Mouse (Mus musculus): Measurements from ENCODE around the gene Foxn2. TPM values are rescaled to one million over a fixed set of nuclear protein-coding genes. Genes with fewer than 3 reads are reported as not detected.
"Not testable (repeated sequence)": the region's sequence is repeated elsewhere in the genome, so short reads cannot be mapped to it uniquely, and the experiment has no call there.

Gene Foxn2
- total and polyA plus RNA-seq, 2 experiments from 2014 or later = 5.4 to 9.0 TPM

GRCm38 (mm10) chr17:88459916-88460901 is 19.7 kb downstream of the Foxn2 start:
- Histone ChIP-seq H3K36me3 (replicated peaks; ENCODE audit: control insufficient read depth, insufficient read depth, low read length) (0 out of 2 replicates have a peak, but pooled peaks cover 4% of the 10 kb centered on the region), H3K27me3 (ENCODE audit: control insufficient read depth, insufficient read depth, low read length) (no peaks in the 10 kb centered on the region), H3K9me3 (replicated peaks; ENCODE audit: control insufficient read depth, low read length) (no peaks in the 10 kb centered on the region), H3K4me2 (ENCODE audit: low read depth, low read length) (no peak overlapping the region), H3K4me3 (ENCODE audit: low read depth, low read length) (no peak overlapping the region), H3K27ac (ENCODE audit: low read depth) (no peak overlapping the region), H3K4me1 (ENCODE audit: control insufficient read depth, insufficient read depth) (no peaks in the 10 kb centered on the region), H3K9ac (replicated peaks; ENCODE audit: low read depth, low read length) (no peak overlapping the region)
- ATAC-seq (ENCODE audit: insufficient read depth, low read depth) (no peak), DNase-seq (ENCODE audit: low spot score) (no peak)
- no peak for TF ChIP-seq CTCF (IDR thresholded peaks at IDR 0.05; ENCODE audit: low read depth)
- no peak for TF ChIP-seq EP300 (IDR thresholded peaks at IDR 0.05; ENCODE audit: low read depth)
- WGBS = 58% methylated on average over 7 of the region's 7 CpGs

- TF ChIP-seq EP300 (IDR thresholded peaks at IDR 0.05; ENCODE audit: low read depth) = no peak
- TF ChIP-seq CTCF (IDR thresholded peaks at IDR 0.05; ENCODE audit: low read depth) = no peak
- Histone ChIP-seq H3K9ac (replicated peaks; ENCODE audit: low read depth, low read length) (no peak overlapping the region), H3K4me2 (ENCODE audit: low read depth, low read length) (no peak overlapping the region), H3K4me1 (ENCODE audit: control insufficient read depth, insufficient read depth) (no peaks in the 10 kb centered on the region), H3K36me3 (replicated peaks; ENCODE audit: control insufficient read depth, insufficient read depth, low read length) (0 out of 2 replicates have a peak, but pooled peaks cover 4% of the 10 kb centered on the region), H3K4me3 (ENCODE audit: low read depth, low read length) (no peak overlapping the region), H3K9me3 (replicated peaks; ENCODE audit: control insufficient read depth, low read length) (no peaks in the 10 kb centered on the region), H3K27ac (ENCODE audit: low read depth) (no peak overlapping the region), H3K27me3 (ENCODE audit: control insufficient read depth, insufficient read depth, low read length) (no peaks in the 10 kb centered on the region)
- DNase-seq (ENCODE audit: low spot score) (no peak), ATAC-seq (ENCODE audit: insufficient read depth, low read depth) (no peak)
- WGBS = 74% methylated on average over 5 of the region's 5 CpGs
These were observed 22.1 kb downstream of the Foxn2 start for GRCm38 (mm10) chr17:88462658-88463057.

GRCm38 (mm10) chr17:88466591-88466990 is 26.1 kb downstream of the Foxn2 start:
- no peak for DNase-seq (ENCODE audit: low spot score)
- H3K9me3 ChIP-seq (replicated peaks; ENCODE audit: control insufficient read depth, low read length) = no peaks in the 10 kb centered on the region
- 18% methylated on average over 1 of the region's 1 CpGs for WGBS
- H3K4me1 ChIP-seq (ENCODE audit: control insufficient read depth, insufficient read depth) = no peaks in the 10 kb centered on the region
- H3K9ac ChIP-seq (replicated peaks; ENCODE audit: low read depth, low read length) = no peak overlapping the region
- H3K4me3 ChIP-seq (ENCODE audit: low read depth, low read length) = no peak overlapping the region
- no peak for ATAC-seq (ENCODE audit: insufficient read depth, low read depth)
- H3K27me3 ChIP-seq (ENCODE audit: control insufficient read depth, insufficient read depth, low read length) = no peaks in the 10 kb centered on the region
- TF ChIP-seq EP300 (IDR thresholded peaks at IDR 0.05; ENCODE audit: low read depth) (no peak), CTCF (IDR thresholded peaks at IDR 0.05; ENCODE audit: low read depth) (no peak)
- peaks cover 10% of the 10 kb centered on the region; the same call in 1 of the 2 replicates for H3K36me3 ChIP-seq (replicated peaks; ENCODE audit: control insufficient read depth, insufficient read depth, low read length)
- H3K27ac ChIP-seq (ENCODE audit: low read depth) = no peak overlapping the region
- H3K4me2 ChIP-seq (ENCODE audit: low read depth, low read length) = no peak overlapping the region

GRCm38 (mm10) chr17:88467696-88468095 is 27.2 kb downstream of the Foxn2 start:
- Histone ChIP-seq H3K4me2 (ENCODE audit: low read depth, low read length) (no peak overlapping the region), H3K27me3 (ENCODE audit: control insufficient read depth, insufficient read depth, low read length) (no peaks in the 10 kb centered on the region), H3K4me3 (ENCODE audit: low read depth, low read length) (no peak overlapping the region), H3K36me3 (replicated peaks; ENCODE audit: control insufficient read depth, insufficient read depth, low read length) (peaks cover 10% of the 10 kb centered on the region; the same call in 1 of the 2 replicates), H3K27ac (ENCODE audit: low read depth) (no peak overlapping the region), H3K9ac (replicated peaks; ENCODE audit: low read depth, low read length) (no peak overlapping the region), H3K9me3 (replicated peaks; ENCODE audit: control insufficient read depth, low read length) (no peaks in the 10 kb centered on the region), H3K4me1 (ENCODE audit: control insufficient read depth, insufficient read depth) (no peaks in the 10 kb centered on the region)
- ATAC-seq (ENCODE audit: insufficient read depth, low read depth) (no peak), DNase-seq (ENCODE audit: low spot score) (no peak)
- TF ChIP-seq EP300 (IDR thresholded peaks at IDR 0.05; ENCODE audit: low read depth) = no peak
- no peak for TF ChIP-seq CTCF (IDR thresholded peaks at IDR 0.05; ENCODE audit: low read depth)
- WGBS = 86% methylated on average over 6 of the region's 6 CpGs

GRCm38 (mm10) chr17:88468655-88469398 is 28.3 kb downstream of the Foxn2 start:
- H3K4me2 ChIP-seq (ENCODE audit: low read depth, low read length); H3K9ac ChIP-seq (replicated peaks; ENCODE audit: low read depth, low read length); H3K4me1 ChIP-seq (ENCODE audit: control insufficient read depth, insufficient read depth); DNase-seq (ENCODE audit: low spot score); H3K4me3 ChIP-seq (ENCODE audit: low read depth, low read length); H3K9me3 ChIP-seq (replicated peaks; ENCODE audit: control insufficient read depth, low read length); H3K27ac ChIP-seq (ENCODE audit: low read depth); ATAC-seq (ENCODE audit: insufficient read depth, low read depth); H3K27me3 ChIP-seq (ENCODE audit: control insufficient read depth, insufficient read depth, low read length); H3K36me3 ChIP-seq (replicated peaks; ENCODE audit: control insufficient read depth, insufficient read depth, low read length): not testable (repeated sequence)
- 100% methylated on average over 5 of the region's 5 CpGs for WGBS

Data from heart, postnatal 0 days (tissue).